Mouse (Mus musculus): ENCODE data around the gene Smarcd1. TPM values are rescaled to one million over a fixed set of nuclear protein-coding genes. Genes with fewer than 3 reads are reported as not detected.
A peak's percentile ranks its signal among the peaks of the same experiment; 100 is the strongest.
"Not testable (repeated sequence)": the region's sequence is repeated elsewhere in the genome, so short reads cannot be mapped to it uniquely, and the experiment has no call there.

Smarcd1 gene
- polyA plus RNA-seq, 1 experiment: 201 TPM

- TF ChIP-seq POLR2A (IDR thresholded peaks at IDR 0.05; ENCODE audit: borderline replicate concordance, extremely low read depth, insufficient read depth, insufficient read length, poor library complexity, severe bottlenecking) (no peak), CTCF (IDR thresholded peaks at IDR 0.05; ENCODE audit: borderline replicate concordance, extremely low read depth, insufficient read depth, insufficient read length) (peak; percentile 95)
- DNase-seq (ENCODE audit: low read depth): peak; percentile 83
These were observed 13.2 kb upstream of the Smarcd1 start for GRCm38 (mm10) chr15:99688712-99689111.

GRCm38 (mm10) chr15:99690924-99691323 lies 11.0 kb upstream of the Smarcd1 start:
- no peak for DNase-seq (ENCODE audit: low read depth)

DNA sequence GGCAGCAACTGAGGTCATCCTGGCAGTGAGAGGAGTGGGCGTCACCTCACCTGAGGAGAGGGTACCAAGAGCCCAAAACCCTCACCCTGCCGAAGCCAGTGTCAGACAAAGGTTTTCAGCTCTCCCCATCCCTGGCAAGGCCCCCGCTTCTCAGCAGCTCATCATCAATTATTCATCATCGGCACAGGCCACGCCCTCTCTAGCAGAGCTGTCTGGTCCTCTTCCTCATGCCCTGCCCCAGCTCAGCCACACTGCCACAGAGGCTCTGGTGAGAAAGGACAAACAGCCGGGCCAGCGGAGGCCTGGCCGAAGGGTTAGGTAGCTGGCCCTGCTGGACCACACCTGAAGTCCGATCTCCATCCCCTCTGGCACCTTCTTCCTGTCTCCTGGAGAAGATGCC lies 10.0 kb upstream of the Smarcd1 start:
- DNase-seq (ENCODE audit: low read depth): no peak

More at GRCm38 (mm10) chr15:99690924-99691323, 11.0 kb upstream of the Smarcd1 start:
- TF ChIP-seq POLR2A (IDR thresholded peaks at IDR 0.05; ENCODE audit: borderline replicate concordance, extremely low read depth, insufficient read depth, insufficient read length, poor library complexity, severe bottlenecking) (no peak), CTCF (IDR thresholded peaks at IDR 0.05; ENCODE audit: borderline replicate concordance, extremely low read depth, insufficient read depth, insufficient read length) (no peak)

DNA sequence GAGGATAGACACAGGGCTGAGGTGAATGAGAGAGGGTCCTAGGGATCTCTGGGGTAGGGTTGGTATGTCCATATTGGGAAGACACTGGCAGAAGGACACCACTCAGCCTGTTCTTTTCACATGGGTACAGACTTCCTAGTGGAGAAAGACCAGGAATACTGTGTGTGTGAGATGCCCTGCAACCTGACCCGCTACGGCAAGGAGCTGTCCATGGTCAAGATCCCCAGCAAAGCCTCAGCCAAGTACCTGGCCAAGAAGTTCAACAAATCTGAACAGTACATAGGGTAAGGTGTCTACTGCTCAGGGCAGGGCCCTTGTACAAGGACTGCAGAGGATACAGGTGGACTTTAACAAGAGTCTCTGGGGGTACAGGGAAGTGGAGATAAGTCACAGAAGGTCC lies 4.6 kb upstream of the Smarcd1 start:
- DNase-seq (ENCODE audit: low read depth): no peak
- no peak for TF ChIP-seq CTCF (IDR thresholded peaks at IDR 0.05; ENCODE audit: borderline replicate concordance, extremely low read depth, insufficient read depth, insufficient read length)
- no peak for TF ChIP-seq POLR2A (IDR thresholded peaks at IDR 0.05; ENCODE audit: borderline replicate concordance, extremely low read depth, insufficient read depth, insufficient read length, poor library complexity, severe bottlenecking)

More for the DNA sequence above, 10.0 kb upstream of the Smarcd1 start:
- TF ChIP-seq CTCF (IDR thresholded peaks at IDR 0.05; ENCODE audit: borderline replicate concordance, extremely low read depth, insufficient read depth, insufficient read length): no peak
- no peak for TF ChIP-seq POLR2A (IDR thresholded peaks at IDR 0.05; ENCODE audit: borderline replicate concordance, extremely low read depth, insufficient read depth, insufficient read length, poor library complexity, severe bottlenecking)

GRCm38 (mm10) chr15:99698533-99699085 lies 3.3 kb upstream of the Smarcd1 start:
- DNase-seq (ENCODE audit: low read depth): peak; percentile 12
- TF ChIP-seq POLR2A (IDR thresholded peaks at IDR 0.05; ENCODE audit: borderline replicate concordance, extremely low read depth, insufficient read depth, insufficient read length, poor library complexity, severe bottlenecking) (no peak), CTCF (IDR thresholded peaks at IDR 0.05; ENCODE audit: borderline replicate concordance, extremely low read depth, insufficient read depth, insufficient read length) (no peak)

DNA sequence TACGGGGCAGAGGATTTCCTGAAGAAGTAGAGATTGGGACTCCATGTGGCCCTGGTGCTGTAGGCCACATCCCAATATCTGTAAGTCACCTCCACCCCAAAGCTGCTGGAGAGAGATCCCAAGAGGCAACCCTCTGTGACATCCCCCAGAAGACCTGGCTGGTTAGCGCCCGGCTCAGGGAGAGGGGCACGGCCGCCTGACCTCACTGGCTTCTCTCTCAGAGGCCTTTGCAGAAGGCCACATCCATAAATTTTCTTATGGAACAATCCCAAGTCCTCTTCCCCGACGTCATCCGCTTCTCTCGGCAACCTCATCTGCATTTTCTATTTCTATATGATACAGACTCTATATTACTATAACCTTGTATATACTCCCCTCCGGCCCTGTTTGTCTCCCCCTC lies 2.2 kb upstream of the Smarcd1 start:
- DNase-seq (ENCODE audit: low read depth): no peak

DNA sequence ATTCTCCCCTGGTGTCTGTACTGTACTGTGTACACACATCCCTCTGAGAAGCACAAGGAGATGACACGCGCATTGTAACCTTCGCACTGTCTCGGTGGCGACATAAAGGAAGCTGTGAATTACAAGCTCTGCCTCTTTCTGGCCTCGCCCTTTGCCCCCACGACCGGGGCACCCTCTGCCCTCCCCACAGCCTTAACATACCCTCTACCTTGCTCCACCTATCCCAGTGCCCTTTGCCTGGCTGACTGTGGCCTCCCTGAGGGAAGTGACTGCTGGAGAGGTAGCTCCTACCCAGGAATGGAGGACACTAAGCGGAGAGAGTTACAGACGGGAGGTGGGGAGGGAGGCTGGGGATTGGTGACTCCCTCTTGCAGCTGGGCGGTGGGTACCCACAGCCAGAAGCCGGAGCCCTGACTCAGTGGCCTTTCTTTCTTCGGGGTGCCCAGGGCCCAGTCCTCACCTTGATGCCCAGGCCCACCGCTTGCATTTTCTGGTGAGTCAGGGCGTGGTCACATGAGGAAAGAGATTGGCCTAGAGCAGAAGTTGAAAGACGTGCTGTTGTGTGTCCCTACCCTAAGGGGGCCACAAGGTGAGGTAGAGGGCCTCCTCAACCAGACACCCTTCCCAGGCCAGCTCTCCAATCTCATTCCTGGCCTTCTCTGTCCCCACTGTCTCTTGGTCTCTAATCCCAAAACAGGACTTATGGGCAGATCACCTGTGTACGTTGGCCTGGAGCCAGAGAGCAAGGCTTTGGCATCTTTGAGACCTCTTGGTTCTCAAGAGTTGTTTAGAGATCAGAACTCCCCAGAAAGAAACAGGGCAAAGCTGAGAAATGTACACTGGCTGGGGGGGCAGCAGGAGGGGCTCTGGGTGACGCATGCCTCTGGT lies 1.5 kb upstream of the Smarcd1 start:
- DNase-seq (ENCODE audit: low read depth): no peak

More for the DNA sequence above, 2.2 kb upstream of the Smarcd1 start:
- TF ChIP-seq POLR2A (IDR thresholded peaks at IDR 0.05; ENCODE audit: borderline replicate concordance, extremely low read depth, insufficient read depth, insufficient read length, poor library complexity, severe bottlenecking): no peak
- TF ChIP-seq CTCF (IDR thresholded peaks at IDR 0.05; ENCODE audit: borderline replicate concordance, extremely low read depth, insufficient read depth, insufficient read length): no peak

GRCm38 (mm10) chr15:99701640-99701998 lies 310 bp upstream of the Smarcd1 start:
- DNase-seq (ENCODE audit: low read depth): not testable (repeated sequence)

More for the DNA sequence above, 1.5 kb upstream of the Smarcd1 start:
- TF ChIP-seq POLR2A (IDR thresholded peaks at IDR 0.05; ENCODE audit: borderline replicate concordance, extremely low read depth, insufficient read depth, insufficient read length, poor library complexity, severe bottlenecking): no peak
- TF ChIP-seq CTCF (IDR thresholded peaks at IDR 0.05; ENCODE audit: borderline replicate concordance, extremely low read depth, insufficient read depth, insufficient read length): no peak

- no peak for TF ChIP-seq CTCF (IDR thresholded peaks at IDR 0.05; ENCODE audit: borderline replicate concordance, extremely low read depth, insufficient read depth, insufficient read length)
- no peak for TF ChIP-seq POLR2A (IDR thresholded peaks at IDR 0.05; ENCODE audit: borderline replicate concordance, extremely low read depth, insufficient read depth, insufficient read length, poor library complexity, severe bottlenecking)
- peak; percentile 24 for DNase-seq (ENCODE audit: low read depth)
These were observed 1.2 kb downstream of the Smarcd1 start for GRCm38 (mm10) chr15:99703104-99703503.

GRCm38 (mm10) chr15:99703676-99704040 lies 1.7 kb downstream of the Smarcd1 start:
- TF ChIP-seq CTCF (IDR thresholded peaks at IDR 0.05; ENCODE audit: borderline replicate concordance, extremely low read depth, insufficient read depth, insufficient read length): no peak
- no peak for TF ChIP-seq POLR2A (IDR thresholded peaks at IDR 0.05; ENCODE audit: borderline replicate concordance, extremely low read depth, insufficient read depth, insufficient read length, poor library complexity, severe bottlenecking)
- no peak for DNase-seq (ENCODE audit: low read depth)

DNA sequence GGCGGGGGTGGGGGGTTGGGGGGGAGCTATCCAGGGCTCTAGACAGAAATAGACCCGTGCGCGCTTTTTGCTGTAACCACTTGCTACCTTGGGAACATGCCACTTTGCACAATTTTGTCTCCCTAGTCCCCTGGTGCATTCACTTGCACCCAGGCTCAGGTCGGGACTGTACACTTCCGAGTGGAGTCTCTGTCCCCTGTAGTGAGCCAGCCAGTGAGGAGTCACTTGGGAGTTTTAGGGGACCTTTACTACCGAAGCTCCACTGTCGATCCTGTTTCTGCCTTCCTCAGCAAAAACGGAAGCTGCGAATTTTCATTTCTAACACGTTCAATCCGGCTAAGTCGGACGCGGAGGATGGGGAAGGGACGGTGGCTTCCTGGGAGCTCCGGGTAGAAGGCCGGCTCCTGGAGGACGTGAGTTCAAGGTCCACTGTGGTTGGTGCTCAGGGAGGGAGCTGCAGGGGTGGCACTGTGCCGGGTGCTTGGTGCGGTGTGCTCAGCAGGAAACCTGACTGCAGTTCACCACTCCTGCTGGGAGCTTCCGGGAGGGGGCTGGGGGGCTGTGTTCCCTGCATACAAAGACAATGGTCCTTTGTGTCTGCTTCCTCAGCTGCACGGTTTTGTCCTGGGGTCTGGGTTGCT lies 2.2 kb downstream of the Smarcd1 start:
- TF ChIP-seq CTCF (IDR thresholded peaks at IDR 0.05; ENCODE audit: borderline replicate concordance, extremely low read depth, insufficient read depth, insufficient read length) (no peak), POLR2A (IDR thresholded peaks at IDR 0.05; ENCODE audit: borderline replicate concordance, extremely low read depth, insufficient read depth, insufficient read length, poor library complexity, severe bottlenecking) (no peak)
- DNase-seq (ENCODE audit: low read depth): peak; percentile 26
